Mouse (Mus musculus) forebrain, embryonic 16.5 days (tissue): ENCODE data around the gene C87436. TPM values are rescaled to one million over a fixed set of nuclear protein-coding genes. Genes with fewer than 3 reads are reported as not detected.

Source experiments
- ATAC-seq: fragments of 200-750 bp; cut with Nextera tagmentation; 2 replicates; pipeline ENCODE4 v1.8.0; 2017; ENCODE audit warnings: mild to moderate bottlenecking, moderate library complexity
- H3K27ac ChIP-seq: fragments of 300-500 bp; sonication (generic); 2 replicates; pipeline ENCODE4 v1.5.1; 2014; ENCODE audit warnings: low read length, control low read depth
- H3K27me3 ChIP-seq: fragments of 300-500 bp; sonication (generic); replicated peaks from 2 replicates; pipeline ENCODE4 v1.6.1; 2014; ENCODE audit warnings: low read length; ENCODE audit not compliant: control insufficient read depth, insufficient read depth
- H3K36me3 ChIP-seq: fragments of 300-500 bp; sonication (generic); 2 replicates; pipeline ENCODE4 v1.6.1; 2014; ENCODE audit not compliant: control insufficient read depth, insufficient read depth
- H3K4me1 ChIP-seq: fragments of 300-500 bp; sonication (generic); replicated peaks from 2 replicates; pipeline ENCODE4 v1.6.1; 2014; ENCODE audit warnings: low read length; ENCODE audit not compliant: control insufficient read depth, insufficient read depth
- H3K4me2 ChIP-seq: fragments of 300-500 bp; sonication (generic); 2 replicates; pipeline ENCODE4 v1.6.1; 2014; ENCODE audit warnings: mild to moderate bottlenecking, low read length, control low read depth
- H3K4me3 ChIP-seq: fragments of 300-500 bp; sonication (generic); replicated peaks from 2 replicates; pipeline ENCODE4 v1.5.1; 2014; ENCODE audit warnings: mild to moderate bottlenecking, low read length, control low read depth
- H3K9ac ChIP-seq: fragments of 300-500 bp; sonication (generic); replicated peaks from 2 replicates; pipeline ENCODE4 v1.6.1; 2014; ENCODE audit warnings: low read depth, low read length, control low read depth
- H3K9me3 ChIP-seq: fragments of 300-500 bp; sonication (generic); 2 replicates; pipeline ENCODE4 v1.6.1; 2016; ENCODE audit warnings: low read length; ENCODE audit not compliant: control insufficient read depth
- WGBS: fragments of 180-500 bp; shearing (Covaris S2); extraction: QIAGEN DNeasy Blood & Tissue Kit; methylation state at CpG from one replicate; pipeline ENCODE4 v1.1.7; 2014; 5-methylcytosine and 5-hydroxymethylcytosine counted together
- polyA plus RNA-seq: library from polyadenylated mRNA; unstranded; fragments of >200 nt; fragmentation: Nextera tagmentation; extraction: Ambion mirVana; gene quantifications from 2 replicates; pipeline ENCODE4 v1.2.1, GENCODE M21; 2015

C87436 gene
- polyA plus RNA-seq, 1 experiment from 2014 or later, result 34.2 TPM

DNA sequence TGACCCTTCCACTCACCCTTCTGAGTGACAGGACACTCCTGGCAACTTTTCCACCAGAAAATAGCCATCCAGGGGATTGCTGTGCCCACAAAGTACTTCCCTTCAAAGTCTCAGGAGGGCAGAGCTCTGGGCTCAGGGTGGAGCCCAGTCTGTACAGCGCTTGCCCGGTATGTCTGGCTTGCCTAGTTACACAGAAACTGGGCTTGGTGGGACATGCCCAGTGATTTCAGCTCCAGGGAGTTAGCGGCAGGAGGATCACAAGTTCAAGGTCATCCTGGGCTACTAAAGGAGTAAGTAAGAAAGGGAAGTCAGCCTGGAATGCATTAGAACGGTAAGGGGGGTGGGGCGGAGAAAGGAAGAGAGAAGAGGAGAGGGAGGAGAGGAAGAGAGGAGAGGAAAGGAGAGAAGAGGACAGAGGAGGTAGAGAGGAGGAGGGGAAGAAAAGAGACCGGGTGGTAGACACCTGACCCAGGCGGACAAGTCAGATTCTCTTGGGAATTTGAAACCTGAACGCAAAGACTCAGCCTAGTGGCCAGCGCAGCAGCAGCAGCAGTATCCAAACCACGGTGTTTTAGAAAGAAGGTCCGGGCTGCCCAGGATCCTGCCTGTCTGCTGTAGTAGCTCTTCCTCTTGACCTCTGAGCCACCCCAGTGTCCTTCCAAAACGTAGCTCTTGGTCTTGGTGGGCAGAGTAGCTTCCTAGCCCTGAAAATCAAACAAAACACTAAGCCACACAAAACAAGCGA lies 59.1 kb downstream of the C87436 start:
- Histone ChIP-seq H3K4me2 (no peak overlapping the region), H3K36me3 (no peaks in the 10 kb centered on the region), H3K4me1 (no peaks in the 10 kb centered on the region), H3K9ac (no peak overlapping the region), H3K4me3 (no peak overlapping the region), H3K9me3 (no peaks in the 10 kb centered on the region), H3K27ac (no peak overlapping the region), H3K27me3 (no peaks in the 10 kb centered on the region)
- no peak for ATAC-seq
- WGBS, result 31% methylated on average over 13 of the region's 13 CpGs

DNA sequence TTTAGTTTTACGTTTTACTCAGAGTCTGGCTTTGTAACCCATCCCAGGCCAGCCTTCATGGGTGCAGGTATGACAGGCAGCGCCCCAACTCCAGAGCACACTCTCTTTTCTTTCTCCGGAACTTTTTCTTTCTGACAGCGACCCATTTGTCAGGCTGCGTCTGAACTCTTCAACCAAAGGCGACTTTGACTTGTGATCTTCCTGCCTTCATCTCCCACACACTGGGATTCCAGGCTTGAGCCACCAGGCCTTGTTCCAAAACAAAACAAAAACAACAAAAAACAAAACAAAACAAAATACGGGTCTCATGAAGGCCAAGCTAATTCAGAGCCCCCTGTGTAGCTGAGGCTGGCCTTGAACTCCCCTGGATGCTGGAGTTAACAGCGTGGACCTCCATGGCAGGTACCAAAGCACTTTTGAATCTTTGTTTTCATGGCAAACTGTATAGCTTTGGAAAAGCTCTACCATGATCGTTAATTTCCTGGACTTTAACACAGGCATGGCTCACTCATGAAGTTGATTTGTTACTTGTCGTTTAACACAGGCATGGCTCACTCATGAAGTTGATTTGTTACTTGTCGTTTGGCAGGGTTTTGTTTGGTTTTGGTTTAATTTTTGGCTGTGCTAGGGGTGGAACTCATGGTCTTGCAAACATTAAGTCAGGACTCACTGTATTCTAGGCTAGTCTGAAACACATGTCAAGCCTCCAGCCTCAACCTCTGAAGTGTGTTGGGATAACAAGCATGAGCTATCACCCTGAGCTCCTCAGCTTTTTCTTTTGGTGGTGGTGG lies 60.0 kb downstream of the C87436 start:
- H3K4me2 ChIP-seq, result no peak overlapping the region
- H3K9me3 ChIP-seq, result no peaks in the 10 kb centered on the region
- 67% methylated on average over 11 of the region's 11 CpGs for WGBS
- ATAC-seq, result no peak
- no peak overlapping the region for H3K4me3 ChIP-seq
- H3K36me3 ChIP-seq, result no peaks in the 10 kb centered on the region
- H3K27ac ChIP-seq, result no peak overlapping the region
- no peaks in the 10 kb centered on the region for H3K4me1 ChIP-seq
- H3K27me3 ChIP-seq, result no peaks in the 10 kb centered on the region
- H3K9ac ChIP-seq, result no peak overlapping the region

DNA sequence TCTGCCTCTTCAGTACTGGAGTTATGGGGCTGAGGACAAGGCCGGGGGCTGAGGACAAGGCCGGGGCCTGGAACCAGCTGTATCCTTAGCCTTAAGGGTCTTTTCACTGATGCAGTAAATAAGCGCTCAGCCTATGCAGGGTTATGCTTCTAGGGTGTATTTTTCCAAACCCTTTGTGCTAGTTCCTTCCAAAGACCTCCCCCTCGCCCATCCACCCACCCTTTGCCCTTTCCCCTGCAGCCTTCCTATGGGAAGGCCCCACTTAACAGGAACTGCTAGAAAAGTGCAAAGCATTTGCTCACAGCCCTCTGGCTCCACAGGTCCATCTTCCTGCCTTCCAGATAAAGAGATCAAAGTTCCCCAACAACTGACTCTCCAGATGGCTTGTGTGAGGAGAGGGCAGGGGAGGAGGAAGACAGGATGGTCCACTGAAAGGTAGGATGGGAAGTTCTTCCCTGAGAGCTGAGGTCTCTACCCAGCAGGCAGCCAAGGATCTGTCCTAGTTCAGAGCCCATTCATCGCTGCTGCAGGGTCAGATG lies 61.5 kb downstream of the C87436 start:
- Histone ChIP-seq H3K9ac (no peak overlapping the region), H3K4me3 (no peak overlapping the region), H3K27ac (no peak overlapping the region), H3K27me3 (no peaks in the 10 kb centered on the region), H3K36me3 (no peaks in the 10 kb centered on the region), H3K4me2 (no peak overlapping the region), H3K9me3 (no peaks in the 10 kb centered on the region), H3K4me1 (no peaks in the 10 kb centered on the region)
- no peak for ATAC-seq
- 68% methylated on average over 5 of the region's 5 CpGs for WGBS

DNA sequence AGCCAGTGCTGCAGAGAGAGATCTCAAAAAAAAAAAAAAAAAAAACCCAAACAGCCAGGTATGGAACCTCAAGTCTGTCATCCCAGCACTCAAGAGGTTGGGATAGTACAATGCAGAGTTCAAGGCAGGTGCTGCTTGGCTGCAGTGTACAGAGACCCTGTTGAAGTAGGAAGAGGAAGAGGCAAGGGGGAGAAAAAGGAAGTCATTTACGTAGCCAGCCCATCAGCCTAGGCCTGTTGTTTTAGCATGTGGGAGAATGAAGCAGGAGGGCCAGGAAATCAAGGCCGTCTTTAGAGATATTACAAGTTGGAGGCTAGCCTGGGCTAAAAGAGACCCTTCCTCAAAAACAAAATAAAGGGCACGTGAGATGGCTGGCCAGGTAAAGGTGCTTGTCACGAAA lies 65.3 kb downstream of the C87436 start:
- H3K4me3 ChIP-seq, result no peak overlapping the region
- H3K4me2 ChIP-seq, result no peak overlapping the region
- no peaks in the 10 kb centered on the region for H3K9me3 ChIP-seq
- WGBS, result 88% methylated on average over 4 of the region's 4 CpGs
- no peak overlapping the region for H3K27ac ChIP-seq
- no peak overlapping the region for H3K9ac ChIP-seq
- no peaks in the 10 kb centered on the region for H3K36me3 ChIP-seq
- ATAC-seq, result no peak
- no peaks in the 10 kb centered on the region for H3K27me3 ChIP-seq
- no peaks in the 10 kb centered on the region for H3K4me1 ChIP-seq

DNA sequence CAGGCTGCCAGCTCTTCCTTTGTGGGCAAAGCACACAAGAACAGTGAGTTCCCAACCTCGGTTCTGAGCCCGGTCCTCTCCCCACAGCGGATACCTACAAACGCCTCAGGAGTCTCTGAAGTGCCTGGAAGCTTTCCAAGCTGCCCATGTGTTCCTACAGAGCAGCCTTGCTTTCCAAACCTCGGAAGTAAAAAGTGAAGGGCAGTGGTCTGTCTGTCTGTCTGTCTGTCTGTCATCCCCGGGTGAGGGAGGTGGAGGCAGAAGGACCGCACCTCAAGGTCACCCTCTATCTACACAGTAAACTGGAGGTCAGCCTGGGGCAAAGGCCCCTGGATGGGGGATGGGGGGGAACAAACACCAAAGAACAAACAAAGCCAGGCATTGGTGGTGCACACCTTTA lies 67.5 kb downstream of the C87436 start:
- no peak for ATAC-seq
- no peaks in the 10 kb centered on the region for H3K27me3 ChIP-seq
- WGBS, result 72% methylated on average over 7 of the region's 7 CpGs

DNA sequence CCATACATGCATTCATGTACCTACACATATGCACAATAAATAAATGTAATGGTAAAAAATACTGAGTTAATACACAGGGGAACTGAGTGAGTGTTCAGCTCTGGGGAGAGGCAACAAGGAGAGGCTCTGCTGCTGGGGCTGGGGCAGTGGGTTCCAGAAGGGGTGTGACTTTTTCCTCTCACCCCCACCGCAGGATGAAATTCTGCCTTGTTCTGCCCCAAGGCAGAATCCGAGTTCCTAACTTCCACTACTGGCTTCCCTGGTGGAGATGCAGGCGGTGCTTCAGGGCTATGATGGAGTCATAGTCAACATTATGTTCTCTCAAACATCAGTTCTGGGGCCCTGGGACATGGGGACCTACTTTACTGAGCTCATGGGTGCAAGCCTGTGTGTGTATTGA lies 68.1 kb downstream of the C87436 start:
- no peaks in the 10 kb centered on the region for H3K36me3 ChIP-seq
- ATAC-seq, result no peak
- H3K4me3 ChIP-seq, result no peak overlapping the region
- WGBS, result 82% methylated on average over 3 of the region's 3 CpGs
- H3K4me1 ChIP-seq, result no peaks in the 10 kb centered on the region
- H3K9ac ChIP-seq, result no peak overlapping the region
- H3K4me2 ChIP-seq, result no peak overlapping the region
- no peaks in the 10 kb centered on the region for H3K27me3 ChIP-seq
- H3K27ac ChIP-seq, result no peak overlapping the region
- no peaks in the 10 kb centered on the region for H3K9me3 ChIP-seq

More for the DNA sequence above, 67.5 kb downstream of the C87436 start:
- Histone ChIP-seq H3K36me3 (no peaks in the 10 kb centered on the region), H3K4me3 (no peak overlapping the region), H3K9ac (no peak overlapping the region), H3K4me1 (no peaks in the 10 kb centered on the region), H3K9me3 (no peaks in the 10 kb centered on the region), H3K4me2 (no peak overlapping the region), H3K27ac (no peak overlapping the region)

DNA sequence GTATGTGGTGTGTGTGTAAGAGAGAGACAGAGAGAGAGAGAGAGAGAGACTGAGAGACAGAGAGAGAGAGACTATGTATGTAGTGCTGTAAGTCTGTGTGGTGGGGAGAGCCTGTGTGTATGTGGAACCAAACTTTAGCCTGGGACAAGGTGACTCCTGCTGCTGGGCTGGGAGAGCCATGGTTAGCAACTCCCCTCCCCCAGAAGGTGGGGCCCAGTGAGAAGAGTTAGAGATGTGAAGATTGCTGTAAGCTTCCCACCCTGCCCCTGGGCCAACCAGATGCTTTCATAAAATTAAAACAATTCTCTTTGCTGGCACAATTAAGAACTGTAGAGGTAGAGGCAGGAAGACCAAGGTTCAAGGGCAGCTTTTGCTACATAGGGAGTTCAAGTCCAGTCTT lies 68.9 kb downstream of the C87436 start:
- no peaks in the 10 kb centered on the region for H3K9me3 ChIP-seq
- H3K27ac ChIP-seq, result no peak overlapping the region
- ATAC-seq, result no peak
- H3K4me3 ChIP-seq, result no peak overlapping the region
- no peaks in the 10 kb centered on the region for H3K36me3 ChIP-seq
- no peak overlapping the region for H3K9ac ChIP-seq
- H3K4me2 ChIP-seq, result no peak overlapping the region
- no peaks in the 10 kb centered on the region for H3K27me3 ChIP-seq
- no peaks in the 10 kb centered on the region for H3K4me1 ChIP-seq

DNA sequence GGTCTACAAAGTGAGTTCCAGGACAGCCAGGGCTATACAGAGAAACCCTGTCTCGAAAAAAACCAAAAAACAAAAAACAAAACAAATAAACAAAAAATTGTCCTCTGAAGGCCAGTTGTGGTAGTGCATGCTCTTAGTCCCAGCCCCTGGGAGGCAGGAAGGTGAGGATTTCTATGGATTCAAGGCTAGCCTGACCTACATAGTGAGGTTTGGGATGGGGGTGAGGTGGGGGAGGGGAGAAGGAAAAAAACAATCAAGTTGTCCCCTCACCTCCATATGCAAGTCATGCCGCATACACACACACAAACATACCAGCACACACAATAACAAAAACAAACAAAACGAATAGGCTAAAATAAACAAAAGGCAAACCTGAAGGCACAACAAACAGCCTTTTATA lies 70.6 kb downstream of the C87436 start:
- Histone ChIP-seq H3K4me3 (no peak overlapping the region), H3K27me3 (no peaks in the 10 kb centered on the region), H3K27ac (no peak overlapping the region), H3K9me3 (no peaks in the 10 kb centered on the region), H3K9ac (no peak overlapping the region), H3K4me2 (no peak overlapping the region), H3K36me3 (no peaks in the 10 kb centered on the region), H3K4me1 (no peaks in the 10 kb centered on the region)
- no peak for ATAC-seq
- WGBS, result 85% methylated on average over 3 of the region's 3 CpGs

DNA sequence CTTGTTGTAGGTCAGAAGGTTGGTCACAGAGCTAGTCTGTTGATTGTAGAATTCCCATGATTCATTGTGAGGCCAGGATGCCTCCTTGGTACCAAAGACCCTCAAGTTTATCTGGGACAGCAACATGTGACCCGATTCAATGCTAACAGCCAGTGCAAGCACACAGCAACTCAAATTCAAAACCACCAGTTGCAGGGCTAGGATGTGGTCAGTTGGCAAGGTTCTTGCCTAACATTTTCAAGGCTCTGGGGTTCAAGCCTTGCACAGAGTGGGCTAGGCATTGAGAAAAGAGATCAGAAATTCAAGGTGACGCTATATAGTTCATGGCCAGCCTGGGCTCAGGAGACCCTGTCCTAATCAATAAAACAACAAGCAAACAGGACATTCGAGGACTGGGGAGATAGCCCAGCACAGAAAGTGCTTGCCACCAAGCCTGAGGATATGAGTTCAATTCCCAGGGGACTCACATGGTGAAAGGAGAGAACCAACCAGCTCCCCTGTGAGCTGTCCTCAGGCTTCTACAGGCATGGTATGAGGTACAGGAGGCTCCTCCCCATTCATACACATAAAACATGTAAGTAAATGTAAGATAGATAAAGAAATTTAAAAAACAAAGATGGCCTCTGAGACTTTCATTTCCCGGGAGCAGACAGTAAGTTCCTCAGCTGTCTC lies 71.2 kb downstream of the C87436 start:
- Histone ChIP-seq H3K9ac (no peak overlapping the region), H3K36me3 (no peaks in the 10 kb centered on the region), H3K9me3 (no peaks in the 10 kb centered on the region), H3K4me1 (no peaks in the 10 kb centered on the region), H3K27me3 (no peaks in the 10 kb centered on the region), H3K4me2 (no peak overlapping the region), H3K27ac (no peak overlapping the region), H3K4me3 (no peak overlapping the region)
- no peak for ATAC-seq
- 85% methylated on average over 4 of the region's 4 CpGs for WGBS
